Mouse (Mus musculus): ENCODE data around the gene Ccdc34. TPM values are rescaled to one million over a fixed set of nuclear protein-coding genes. Genes with fewer than 3 reads are reported as not detected.

Gene Ccdc34
- polyA plus RNA-seq, 1 experiment from 2014 or later: 39.5 TPM

DNA sequence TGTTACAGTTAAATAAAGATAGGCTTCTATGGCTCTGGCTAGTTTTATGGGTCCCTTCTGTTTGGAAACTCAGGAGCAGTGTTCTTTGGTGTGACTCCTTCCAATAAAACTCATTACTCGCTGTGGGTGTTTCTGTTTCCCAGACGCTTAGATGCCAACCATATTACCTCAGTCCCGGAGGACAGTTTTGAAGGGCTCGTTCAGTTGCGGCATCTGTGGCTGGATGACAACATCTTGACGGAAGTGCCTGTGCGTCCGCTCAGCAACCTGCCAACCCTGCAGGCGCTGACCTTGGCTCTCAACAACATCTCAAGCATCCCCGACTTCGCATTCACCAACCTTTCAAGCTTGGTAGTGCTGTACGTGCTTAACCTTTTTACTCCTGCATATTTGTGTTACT, 21.2 kb upstream of the Ccdc34 start:
- H3K4me3 ChIP-seq (ENCODE audit: low read depth, low read length): no peak overlapping the region
- no peak overlapping the region for H3K4me2 ChIP-seq
- 60% methylated on average over 12 of the region's 12 CpGs for WGBS
- H3K9me3 ChIP-seq (ENCODE audit: low read depth, low read length): no peaks in the 10 kb centered on the region
- H3K27me3 ChIP-seq (ENCODE audit: insufficient read depth, low read length): no peaks in the 10 kb centered on the region
- no peak for TF ChIP-seq CTCF (IDR thresholded peaks at IDR 0.05; ENCODE audit: low read depth)
- H3K9ac ChIP-seq: no peak overlapping the region
- no peak for ATAC-seq (ENCODE audit: insufficient read depth)
- H3K4me1 ChIP-seq (ENCODE audit: insufficient read depth): no peaks in the 10 kb centered on the region
- H3K27ac ChIP-seq (ENCODE audit: low read depth): no peak overlapping the region
- DNase-seq: no peak
- H3K36me3 ChIP-seq (ENCODE audit: insufficient read depth): no peaks in the 10 kb centered on the region

DNA sequence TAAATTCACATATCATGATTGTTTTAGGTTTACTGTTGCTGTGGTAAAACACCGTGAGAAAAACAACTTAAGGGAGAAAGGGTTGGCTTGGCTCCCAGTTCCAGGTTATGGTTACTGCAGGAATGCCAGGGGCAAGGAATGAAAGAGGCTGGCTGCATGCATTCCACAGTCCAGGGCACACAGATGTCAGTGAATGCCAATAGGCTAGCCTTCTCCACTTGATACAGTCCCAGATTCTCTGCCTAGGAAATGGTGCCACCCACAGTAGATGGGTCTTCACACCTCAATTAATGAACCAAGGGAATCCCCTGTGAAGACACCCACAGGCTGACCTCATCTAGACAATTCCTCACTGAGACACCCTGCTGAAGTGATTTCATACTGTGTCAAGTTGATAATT, 12.9 kb upstream of the Ccdc34 start:
- Histone ChIP-seq H3K9me3 (ENCODE audit: low read depth, low read length) (no peaks in the 10 kb centered on the region), H3K36me3 (ENCODE audit: insufficient read depth) (no peaks in the 10 kb centered on the region), H3K9ac (no peak overlapping the region), H3K27me3 (ENCODE audit: insufficient read depth, low read length) (no peaks in the 10 kb centered on the region), H3K27ac (ENCODE audit: low read depth) (no peak overlapping the region), H3K4me2 (no peak overlapping the region), H3K4me3 (ENCODE audit: low read depth, low read length) (no peak overlapping the region), H3K4me1 (ENCODE audit: insufficient read depth) (no peaks in the 10 kb centered on the region)
- WGBS: 71% methylated on average over 1 of the region's 1 CpGs
- DNase-seq (no peak), ATAC-seq (ENCODE audit: insufficient read depth) (no peak)
- no peak for TF ChIP-seq CTCF (IDR thresholded peaks at IDR 0.05; ENCODE audit: low read depth)

DNA sequence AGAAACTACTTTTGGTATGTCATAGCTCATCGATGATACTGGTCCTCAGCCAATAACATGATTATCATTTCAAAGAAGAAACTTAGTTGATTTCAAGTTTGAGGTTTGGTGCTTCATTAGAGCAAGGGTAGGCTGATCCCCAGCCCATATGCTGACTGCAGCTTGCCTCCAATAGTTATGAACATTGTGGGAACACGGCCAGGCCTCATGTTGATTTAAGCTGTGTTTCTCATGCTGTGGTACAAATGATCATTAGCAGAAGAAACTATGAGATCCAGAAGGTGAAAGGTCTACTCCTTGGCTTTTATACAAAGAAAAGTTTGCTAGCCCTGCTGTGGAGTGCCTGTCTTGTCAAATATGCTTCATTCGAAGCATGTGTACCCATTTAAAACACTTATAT, 12.5 kb upstream of the Ccdc34 start:
- no peak overlapping the region for H3K4me2 ChIP-seq
- H3K9me3 ChIP-seq (ENCODE audit: low read depth, low read length): no peaks in the 10 kb centered on the region
- TF ChIP-seq CTCF (IDR thresholded peaks at IDR 0.05; ENCODE audit: low read depth): no peak
- H3K4me3 ChIP-seq (ENCODE audit: low read depth, low read length): no peak overlapping the region
- H3K9ac ChIP-seq: no peak overlapping the region
- peak; percentile 32 for DNase-seq
- H3K27ac ChIP-seq (ENCODE audit: low read depth): no peak overlapping the region
- H3K36me3 ChIP-seq (ENCODE audit: insufficient read depth): no peaks in the 10 kb centered on the region
- no peaks in the 10 kb centered on the region for H3K4me1 ChIP-seq (ENCODE audit: insufficient read depth)
- H3K27me3 ChIP-seq (ENCODE audit: insufficient read depth, low read length): no peaks in the 10 kb centered on the region
- no peak for ATAC-seq (ENCODE audit: insufficient read depth)
- WGBS: 54% methylated on average over 3 of the region's 3 CpGs

DNA sequence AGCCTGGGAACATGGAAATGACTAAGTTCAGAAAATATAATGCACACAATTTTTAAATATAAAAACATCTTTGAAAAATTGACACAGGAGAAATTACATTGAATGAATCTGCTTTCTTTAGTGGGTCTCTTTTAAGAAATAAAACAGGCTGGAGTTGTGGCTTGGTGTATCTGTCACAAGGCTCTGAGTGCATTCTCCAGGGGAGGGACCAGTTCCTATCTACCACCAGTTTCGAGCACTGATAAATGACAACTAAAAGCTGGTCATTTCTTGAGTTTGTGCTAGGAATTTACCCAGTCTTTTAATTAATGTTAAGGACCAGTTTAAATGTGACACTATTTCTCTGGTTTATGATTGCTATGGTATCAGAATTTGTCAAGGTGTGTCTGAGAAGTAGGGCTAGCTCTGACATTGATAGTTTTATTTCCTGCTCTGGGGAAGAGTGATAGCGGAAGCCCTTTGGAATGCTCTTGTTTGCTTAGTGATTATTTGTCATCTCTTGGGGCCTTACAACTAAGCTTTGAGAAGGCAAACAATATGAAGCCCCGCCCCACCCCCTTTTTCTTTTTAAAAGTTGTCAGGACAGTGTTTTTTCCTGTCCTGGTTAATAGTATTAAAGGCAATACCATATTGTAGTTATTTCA, 11.9 kb upstream of the Ccdc34 start:
- 59% methylated on average over 3 of the region's 3 CpGs for WGBS
- Histone ChIP-seq H3K36me3 (ENCODE audit: insufficient read depth) (no peaks in the 10 kb centered on the region), H3K27ac (ENCODE audit: low read depth) (no peak overlapping the region), H3K27me3 (ENCODE audit: insufficient read depth, low read length) (no peaks in the 10 kb centered on the region), H3K9me3 (ENCODE audit: low read depth, low read length) (no peaks in the 10 kb centered on the region), H3K4me2 (no peak overlapping the region), H3K9ac (no peak overlapping the region), H3K4me3 (ENCODE audit: low read depth, low read length) (no peak overlapping the region), H3K4me1 (ENCODE audit: insufficient read depth) (no peaks in the 10 kb centered on the region)
- DNase-seq (no peak), ATAC-seq (ENCODE audit: insufficient read depth) (no peak)
- TF ChIP-seq CTCF (IDR thresholded peaks at IDR 0.05; ENCODE audit: low read depth): no peak

DNA sequence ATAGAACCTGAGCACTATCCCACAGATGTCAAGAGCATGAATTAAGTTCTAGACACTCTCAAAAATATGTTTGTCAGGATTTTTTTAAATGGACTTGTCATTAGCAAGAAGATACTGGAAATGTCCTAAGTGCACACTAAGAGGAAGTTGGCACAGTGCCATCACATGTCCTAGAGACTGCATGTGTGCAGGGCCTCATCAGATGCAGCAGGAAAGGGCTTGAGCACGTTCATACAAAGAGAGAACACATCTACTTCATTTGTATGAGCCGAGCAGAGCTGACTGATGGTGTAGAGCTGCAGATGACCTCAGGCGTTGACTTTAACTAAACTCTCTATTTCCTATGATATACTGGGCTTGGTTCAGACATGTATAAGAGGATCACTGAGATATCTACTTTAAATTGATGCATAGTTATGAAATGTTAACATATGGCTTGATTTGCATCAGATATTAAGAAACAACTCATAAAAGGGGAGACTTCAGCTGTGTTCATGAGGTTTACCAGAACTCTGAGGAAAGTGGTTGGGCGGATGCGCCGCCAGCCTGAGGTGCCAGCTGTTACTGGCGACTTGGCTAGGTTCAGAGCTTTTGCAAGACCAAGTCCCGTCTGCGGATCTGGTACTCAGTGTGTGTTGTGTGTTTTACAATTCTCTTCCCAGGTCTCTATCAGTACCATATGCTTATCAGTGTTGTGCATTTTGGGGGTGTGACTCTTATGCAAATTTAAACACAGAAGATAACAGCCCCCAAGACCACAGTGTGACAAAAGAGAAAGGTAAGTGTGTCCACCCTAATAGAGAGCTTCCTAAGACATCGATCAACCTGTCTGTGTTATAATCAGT, 10.0 kb upstream of the Ccdc34 start:
- H3K4me1 ChIP-seq (ENCODE audit: insufficient read depth): no peaks in the 10 kb centered on the region
- H3K4me2 ChIP-seq: no peak overlapping the region

DNA sequence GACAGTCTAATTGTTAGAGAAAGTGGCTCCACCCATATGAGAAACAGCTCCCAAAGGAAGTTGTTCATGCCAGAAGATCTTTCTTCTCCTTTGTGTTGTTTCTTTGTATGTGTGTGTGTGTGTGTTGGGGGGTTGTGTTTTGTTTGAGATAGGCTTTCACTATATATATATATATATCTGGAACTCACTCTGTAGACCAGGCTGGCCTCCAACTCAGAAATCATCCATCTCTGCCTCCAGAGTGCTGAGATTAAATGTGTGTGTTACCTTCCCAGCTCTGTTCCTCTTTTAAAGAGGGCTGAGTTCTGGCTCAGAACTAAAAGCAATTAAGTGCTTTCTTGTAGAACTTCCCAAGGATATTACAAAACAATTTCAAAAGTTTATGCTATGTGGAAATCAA, 8.2 kb upstream of the Ccdc34 start:
- H3K4me3 ChIP-seq (ENCODE audit: low read depth, low read length): no peak overlapping the region
- no peaks in the 10 kb centered on the region for H3K27me3 ChIP-seq (ENCODE audit: insufficient read depth, low read length)
- H3K4me1 ChIP-seq (ENCODE audit: insufficient read depth): no peaks in the 10 kb centered on the region
- H3K9ac ChIP-seq: no peak overlapping the region
- no peak for TF ChIP-seq CTCF (IDR thresholded peaks at IDR 0.05; ENCODE audit: low read depth)
- no peak overlapping the region for H3K27ac ChIP-seq (ENCODE audit: low read depth)
- no peaks in the 10 kb centered on the region for H3K9me3 ChIP-seq (ENCODE audit: low read depth, low read length)
- H3K36me3 ChIP-seq (ENCODE audit: insufficient read depth): 0 out of 2 replicates have a peak, but pooled peaks cover 2% of the 10 kb centered on the region
- DNase-seq: no peak
- H3K4me2 ChIP-seq: no peak overlapping the region
- ATAC-seq (ENCODE audit: insufficient read depth): no peak

More for the DNA sequence above, 10.0 kb upstream of the Ccdc34 start:
- H3K9ac ChIP-seq: no peak overlapping the region
- WGBS: 85% methylated on average over 10 of the region's 10 CpGs
- DNase-seq: peak; percentile 29
- no peak for ATAC-seq (ENCODE audit: insufficient read depth)
- H3K9me3 ChIP-seq (ENCODE audit: low read depth, low read length): no peaks in the 10 kb centered on the region
- H3K27ac ChIP-seq (ENCODE audit: low read depth): no peak overlapping the region
- H3K36me3 ChIP-seq (ENCODE audit: insufficient read depth): 0 out of 2 replicates have a peak, but pooled peaks cover 2% of the 10 kb centered on the region
- H3K27me3 ChIP-seq (ENCODE audit: insufficient read depth, low read length): no peaks in the 10 kb centered on the region
- TF ChIP-seq CTCF (IDR thresholded peaks at IDR 0.05; ENCODE audit: low read depth): no peak
- H3K4me3 ChIP-seq (ENCODE audit: low read depth, low read length): no peak overlapping the region

DNA sequence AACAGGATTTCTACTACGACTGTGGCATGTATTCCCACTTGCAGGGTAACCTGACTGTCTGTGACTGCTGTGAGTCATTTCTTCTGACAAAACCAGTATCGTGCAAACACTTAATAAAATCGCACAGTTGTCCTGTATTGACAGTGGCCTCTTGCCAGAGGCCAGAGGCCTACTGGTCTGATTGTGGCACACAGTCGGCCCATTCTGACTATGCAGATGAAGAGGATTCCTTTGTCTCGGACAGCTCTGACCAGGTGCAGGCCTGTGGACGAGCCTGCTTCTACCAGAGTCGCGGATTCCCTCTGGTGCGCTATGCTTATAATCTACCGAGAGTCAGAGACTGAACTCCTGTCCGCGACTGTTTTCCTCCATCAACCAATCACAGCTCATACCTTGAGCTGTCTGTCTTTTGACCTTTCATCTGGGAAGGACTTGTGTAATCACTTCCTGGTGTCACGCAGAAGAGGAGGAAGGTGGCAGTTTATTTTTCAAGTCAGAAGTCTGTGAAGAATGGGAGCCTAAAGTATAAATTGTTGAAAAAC, 5.4 kb upstream of the Ccdc34 start:
- Histone ChIP-seq H3K27ac (ENCODE audit: low read depth) (no peak overlapping the region), H3K27me3 (ENCODE audit: insufficient read depth, low read length) (no peaks in the 10 kb centered on the region), H3K4me2 (no peak overlapping the region), H3K9ac (no peak overlapping the region), H3K9me3 (ENCODE audit: low read depth, low read length) (no peaks in the 10 kb centered on the region), H3K4me3 (ENCODE audit: low read depth, low read length) (no peak overlapping the region), H3K4me1 (ENCODE audit: insufficient read depth) (no peaks in the 10 kb centered on the region), H3K36me3 (ENCODE audit: insufficient read depth) (0 out of 2 replicates have a peak, but pooled peaks cover 2% of the 10 kb centered on the region)
- ATAC-seq (ENCODE audit: insufficient read depth) (no peak), DNase-seq (no peak)
- 78% methylated on average over 13 of the region's 13 CpGs for WGBS
- TF ChIP-seq CTCF (IDR thresholded peaks at IDR 0.05; ENCODE audit: low read depth): no peak
